Mouse (Mus musculus) myocyte (in vitro differentiated cells): ENCODE measurements at regions not wholly inside any gene's neighbourhood (a gene's known extent, or its start where the extent isn't known, plus 50 kb on each side); places are given as distances from the start of the nearest gene placed in this dataset.

Experiments
- CEBPB ChIP-seq: IDR thresholded peaks from 2 replicates; pipeline ENCODE4 v1.6.1; 2011; ENCODE audit warnings: mild to moderate bottlenecking, moderate library complexity; ENCODE audit not compliant: poor library complexity, insufficient read depth, severe bottlenecking
- E2F4 ChIP-seq: IDR thresholded peaks from one replicate; pipeline ENCODE4 v1.6.1; 2011; ENCODE audit warnings: mild to moderate bottlenecking, control low read depth, moderate library complexity; ENCODE audit not compliant: insufficient read depth
- MAX ChIP-seq: IDR thresholded peaks from one replicate; pipeline ENCODE4 v1.6.1; 2011; ENCODE audit warnings: low read depth, mild to moderate bottlenecking, control low read depth
- MYOD1 ChIP-seq, 3 experiments: IDR thresholded peaks; one replicate each; pipeline ENCODE4 v1.6.1; 2011; ENCODE audit warnings: control low read depth in 2 of 3, low read depth in 2 of 3, mild to moderate bottlenecking in 2 of 3, moderate library complexity in 1 of 3; ENCODE audit not compliant: insufficient read length in 2 of 3, control insufficient read depth in 1 of 3
- MYOG ChIP-seq, 3 experiments: IDR thresholded peaks; one replicate each; pipeline ENCODE4 v1.6.1; 2011; ENCODE audit warnings: control low read depth in 2 of 3, low read depth in 2 of 3, mild to moderate bottlenecking in 2 of 3; ENCODE audit not compliant: insufficient read length in 2 of 3, control insufficient read depth in 1 of 3, insufficient read depth in 1 of 3
- POLR2A ChIP-seq: IDR thresholded peaks from one replicate; pipeline ENCODE4 v1.6.1; 2011; ENCODE audit warnings: low read depth, mild to moderate bottlenecking, control low read depth, moderate library complexity; ENCODE audit not compliant: insufficient read length
- POLR2AphosphoS2 ChIP-seq: IDR thresholded peaks from one replicate; pipeline ENCODE4 v1.6.1; 2011; ENCODE audit warnings: low read depth, control low read depth; ENCODE audit not compliant: insufficient read length
- REST ChIP-seq: IDR thresholded peaks from one replicate; pipeline ENCODE4 v1.6.1; 2011; ENCODE audit warnings: mild to moderate bottlenecking, control low read depth, moderate library complexity; ENCODE audit not compliant: insufficient read depth, insufficient read length
- TCF12 ChIP-seq: IDR thresholded peaks from one replicate; pipeline ENCODE4 v1.6.1; 2011; ENCODE audit warnings: mild to moderate bottlenecking, control low read depth; ENCODE audit not compliant: poor library complexity, insufficient read depth, severe bottlenecking
- TCF3 ChIP-seq: IDR thresholded peaks from one replicate; pipeline ENCODE4 v1.6.1; 2011; ENCODE audit warnings: low read depth, control low read depth; ENCODE audit not compliant: insufficient read length
- USF1 ChIP-seq: IDR thresholded peaks from one replicate; pipeline ENCODE4 v1.6.1; 2011; ENCODE audit warnings: low read depth, mild to moderate bottlenecking, control low read depth, moderate library complexity

- TF ChIP-seq POLR2A: no peak
- no peak for TF ChIP-seq USF1
- TF ChIP-seq MYOG (IDR thresholded peaks at IDR 0.05; ENCODE audit: control insufficient read depth in 1 of 3, insufficient read depth in 1 of 3, insufficient read length in 2 of 3, low read depth in 2 of 3): no peak
- TF ChIP-seq E2F4: no peak
- no peak for TF ChIP-seq REST
- TF ChIP-seq MYOD1 (IDR thresholded peaks at IDR 0.05; ENCODE audit: control insufficient read depth in 1 of 3, insufficient read length in 2 of 3, low read depth in 2 of 3): no peak
- no peak for TF ChIP-seq MAX
- TF ChIP-seq CEBPB: no peak
- TF ChIP-seq POLR2AphosphoS2: no peak
- no peak for TF ChIP-seq TCF12
- TF ChIP-seq TCF3: no peak
Measured at GRCm38 (mm10) chr10:48737936-48738335, 1050.6 kb downstream of the Grik2 start.
